8 mouse cellular contexts compared by ENCODE assay signal in genomic region chr13:32801693-32802221, GRCm38 (mm10). TPM values are rescaled to one million over a fixed set of nuclear protein-coding genes. Genes with fewer than 3 reads are reported as not detected.
DNase-seq lines count a peak whose midpoint lies in the region; ATAC-seq and TF ChIP-seq lines count a peak whose summit lies in the region.

TSS of gene Wrnip1 (plus strand) at chr13:32802038.

- peak within 1 kb of the TSS; percentile 71 for H3K4me2 ChIP-seq in embryonic facial prominence, embryonic 15.5 days (replicated peaks)
- H3K4me2 ChIP-seq in limb, embryonic 14.5 days (replicated peaks; ENCODE audit: low read depth, low read length, severe bottlenecking), result peak within 1 kb of the TSS; percentile 79
- H3K4me2 ChIP-seq in midbrain, postnatal 0 days (ENCODE audit: low read depth, low read length, poor library complexity, severe bottlenecking), result peak within 1 kb of the TSS; percentile 74

- peaks cover 2% of the 10 kb centered on the region; the same call in 1 of the 2 replicates for H3K4me1 ChIP-seq in bone marrow, adult 2 months (ENCODE audit: control insufficient read depth, insufficient read depth, low read length)
- peaks cover 21% of the 10 kb centered on the region for H3K4me1 ChIP-seq in embryonic facial prominence, embryonic 15.5 days
- H3K4me1 ChIP-seq in limb, embryonic 14.5 days (ENCODE audit: control insufficient read depth, insufficient read depth, low read length), result peaks cover 25% of the 10 kb centered on the region
- H3K4me1 ChIP-seq in midbrain, postnatal 0 days (ENCODE audit: insufficient read depth, low read length), result peaks cover 8% of the 10 kb centered on the region

- H3K9ac ChIP-seq in embryonic facial prominence, embryonic 15.5 days, result peak within 1 kb of the TSS; percentile 77
- H3K9ac ChIP-seq in limb, embryonic 14.5 days (ENCODE audit: low read depth, low read length, severe bottlenecking), result peak within 1 kb of the TSS; percentile 83
- peak within 1 kb of the TSS; percentile 95 for H3K9ac ChIP-seq in midbrain, postnatal 0 days (replicated peaks; ENCODE audit: low read length, poor library complexity, severe bottlenecking)

- DNase-seq in 416B (ENCODE audit: low read depth), result peak; percentile 99
- DNase-seq in heart, adult 8-10 months (ENCODE audit: low spot score), result peak; percentile 99
- DNase-seq in kidney, adult 9 months, result peak; percentile 99
- DNase-seq in limb, embryonic 14.5 days (ENCODE audit: low spot score), result peak; percentile 99
- peak; percentile 100 for DNase-seq in midbrain, postnatal 0 days (ENCODE audit: low spot score)
- peak; percentile 80 to 87 for DNase-seq in spleen, postnatal 14 days (ENCODE audit: low spot score in 2 of 2)

- TF ChIP-seq CTCF in bone marrow, adult 2 months (IDR thresholded peaks at IDR 0.05; ENCODE audit: control insufficient read depth, insufficient read depth, low read length), result peak; percentile 34; the same call in 1 of the 2 replicates
- TF ChIP-seq CTCF in midbrain, postnatal 0 days (IDR thresholded peaks at IDR 0.05), result peak; percentile 71

- WGBS in bone marrow, adult 2 months, result under 1% methylated on average over 50 of the region's 51 CpGs
- WGBS in embryonic facial prominence, embryonic 15.5 days, result under 1% methylated on average over 51 of the region's 51 CpGs
- 3% methylated on average over 48 of the region's 51 CpGs for WGBS in limb, embryonic 14.5 days
- under 1% methylated on average over 48 of the region's 51 CpGs for WGBS in midbrain, postnatal 0 days

- peak; percentile 97 for ATAC-seq in embryonic facial prominence, embryonic 15.5 days (ENCODE audit: insufficient number of reproducible peaks, low FRiP score, low TSS enrichment, low read depth)
- ATAC-seq in limb, embryonic 14.5 days (ENCODE audit: low FRiP score, low read depth), result peak; percentile 96
- peak; percentile 99 for ATAC-seq in midbrain, postnatal 0 days (ENCODE audit: low FRiP score)

- H3K36me3 ChIP-seq in embryonic facial prominence, embryonic 15.5 days, result peaks cover 5% of the 10 kb centered on the region
- H3K36me3 ChIP-seq in limb, embryonic 14.5 days (ENCODE audit: control insufficient read depth, insufficient read depth, low read length), result peaks cover 8% of the 10 kb centered on the region
- H3K36me3 ChIP-seq in midbrain, postnatal 0 days (ENCODE audit: insufficient read depth, low read length), result peaks cover 7% of the 10 kb centered on the region

- peak within 1 kb of the TSS; percentile 87 for H3K4me3 ChIP-seq in bone marrow, adult 2 months (replicated peaks; ENCODE audit: control insufficient read depth, low read depth, low read length)
- H3K4me3 ChIP-seq in embryonic facial prominence, embryonic 15.5 days (replicated peaks), result peak within 1 kb of the TSS; percentile 68
- peak within 1 kb of the TSS; percentile 89 for H3K4me3 ChIP-seq in limb, embryonic 14.5 days (replicated peaks; ENCODE audit: low read length)
- H3K4me3 ChIP-seq in midbrain, postnatal 0 days (ENCODE audit: low read depth, low read length), result peak within 1 kb of the TSS; percentile 93

- TF ChIP-seq POLR2A in bone marrow, adult 2 months (IDR thresholded peaks at IDR 0.05; ENCODE audit: borderline replicate concordance, control insufficient read depth, low read depth, low read length), result peak; percentile 73; the same call in 1 of the 2 replicates
- TF ChIP-seq POLR2A in limb, embryonic 14.5 days (IDR thresholded peaks at IDR 0.05; ENCODE audit: borderline replicate concordance, extremely low read depth, insufficient read depth, insufficient read length), result peak; percentile 59; the same call in 1 of the 2 replicates

- no peaks in the 10 kb centered on the region for H3K27me3 ChIP-seq in embryonic facial prominence, embryonic 15.5 days
- no peaks in the 10 kb centered on the region for H3K27me3 ChIP-seq in limb, embryonic 14.5 days (ENCODE audit: control insufficient read depth, insufficient read depth, low read length)
- no peaks in the 10 kb centered on the region for H3K27me3 ChIP-seq in midbrain, postnatal 0 days (ENCODE audit: insufficient read depth, low read length)

- H3K9me3 ChIP-seq in embryonic facial prominence, embryonic 15.5 days (replicated peaks), result no peaks in the 10 kb centered on the region
- H3K9me3 ChIP-seq in limb, embryonic 14.5 days (ENCODE audit: control insufficient read depth, low read length), result no peaks in the 10 kb centered on the region
- no peaks in the 10 kb centered on the region for H3K9me3 ChIP-seq in midbrain, postnatal 0 days (ENCODE audit: low read length)

- H3K27ac ChIP-seq in bone marrow, adult 2 months (ENCODE audit: control insufficient read depth, insufficient read depth, low read depth, low read length, poor library complexity), result peak within 1 kb of the TSS; percentile 71
- peak within 1 kb of the TSS; percentile 86 for H3K27ac ChIP-seq in embryonic facial prominence, embryonic 15.5 days (replicated peaks)
- H3K27ac ChIP-seq in limb, embryonic 14.5 days (replicated peaks; ENCODE audit: low read depth, low read length), result peak within 1 kb of the TSS; percentile 76
- H3K27ac ChIP-seq in midbrain, postnatal 0 days (ENCODE audit: low read depth, low read length), result peak within 1 kb of the TSS; percentile 94

RNA-seq across cellular contexts. Expression of gene Wrnip1, which starts in this region (rescaled TPM):
- 9.0 and 9.2 TPM in 2 replicates for polyA plus RNA-seq in bone marrow, adult 2 months (2011; ENCODE audit: insufficient read depth, insufficient read length, low replicate concordance, missing spikeins)
- 31.6 and 39.4 TPM in 2 replicates for polyA plus RNA-seq in embryonic facial prominence, embryonic 15.5 days (2015; fragmentation: Nextera tagmentation; extraction: Ambion mirVana)
- 10 to 100 TPM; 17.0 to 24.1 (median 21.1) TPM for total RNA-seq in heart, adult 8-10 months (2022)
- polyA plus RNA-seq in limb, embryonic 14.5 days (2012; rRNA removed), result 60.9 and 61.9 TPM in 2 replicates
- 25.5 and 26.9 TPM in 2 replicates for polyA plus RNA-seq in limb, embryonic 14.5 days (2014; fragmentation: Nextera tagmentation; extraction: Ambion mirVana)
- total RNA-seq in midbrain, postnatal 0 days (2014; rRNA removed), result 73.8 and 84.0 TPM in 2 replicates
- 31.2 and 33.6 TPM in 2 replicates for polyA plus RNA-seq in midbrain, postnatal 0 days (2015; fragmentation: Nextera tagmentation; extraction: Ambion mirVana)

Comparison
In these comparisons a context has a peak if more than half of its experiments do, and no peak if none do; other contexts are left out.
1. Peak in every context shown above with its lines: DNase-seq, ATAC-seq, H3K4me3 ChIP-seq and H3K27ac ChIP-seq.